Mouse (Mus musculus) lung, postnatal 25 days (tissue): Measurements from ENCODE around the gene Gm4177.
"Not testable (repeated sequence)": the region's sequence is repeated elsewhere in the genome, so short reads cannot be mapped to it uniquely, and the experiment has no call there.

ENCODE experiments used
- DNase-seq: peaks from one replicate; pipeline ENCODE4 v3.0.0; 2022; ENCODE audit warnings: low spot score

The Gm4177 gene

DNA sequence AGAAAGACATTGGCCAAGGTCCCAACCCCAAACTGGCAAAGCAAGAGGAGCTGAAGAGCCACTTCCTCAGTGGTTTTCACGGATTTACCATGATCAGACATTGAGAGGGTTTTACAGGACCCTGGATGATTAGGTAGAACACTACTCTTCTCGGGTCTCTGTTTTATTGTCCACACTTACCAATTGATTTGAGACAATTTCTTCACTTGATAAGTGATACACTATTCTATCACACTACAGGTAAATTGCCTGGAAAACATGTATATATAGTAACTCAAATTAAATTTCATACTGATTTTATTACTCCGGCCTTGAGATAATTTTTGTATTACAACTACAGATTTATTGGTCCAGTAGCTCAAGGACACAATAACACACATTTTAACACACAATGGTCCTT is at the start of gene Gm4177:
TSS of gene Gm4177 (minus strand) at position 101 of the 400 bp plus-strand sequence.
- not testable (repeated sequence) for DNase-seq

DNA sequence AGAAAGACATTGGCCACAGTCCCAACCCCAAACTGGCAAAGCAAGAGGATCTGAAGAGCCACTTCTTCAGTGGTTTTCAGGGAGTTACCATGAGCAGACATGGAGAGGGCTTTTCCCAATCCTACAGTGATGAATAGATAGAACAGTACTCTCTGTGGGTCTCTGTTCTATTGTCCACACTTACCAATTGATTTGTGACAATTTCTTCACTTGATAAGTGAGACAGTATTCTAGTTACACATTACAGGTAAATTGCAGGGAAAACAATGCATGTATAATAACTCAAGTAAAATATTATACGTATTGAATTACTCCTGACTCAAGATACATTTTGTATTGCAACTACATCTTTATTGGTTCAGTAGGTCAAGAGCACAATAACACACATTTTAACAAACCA is 47.6 kb upstream of the Gm4177 start, which contains the start of gene Gm5725:
TSS of gene Gm5725 (minus strand) at position 101 of the 400 bp plus-strand sequence.
- not testable (repeated sequence) for DNase-seq

DNA sequence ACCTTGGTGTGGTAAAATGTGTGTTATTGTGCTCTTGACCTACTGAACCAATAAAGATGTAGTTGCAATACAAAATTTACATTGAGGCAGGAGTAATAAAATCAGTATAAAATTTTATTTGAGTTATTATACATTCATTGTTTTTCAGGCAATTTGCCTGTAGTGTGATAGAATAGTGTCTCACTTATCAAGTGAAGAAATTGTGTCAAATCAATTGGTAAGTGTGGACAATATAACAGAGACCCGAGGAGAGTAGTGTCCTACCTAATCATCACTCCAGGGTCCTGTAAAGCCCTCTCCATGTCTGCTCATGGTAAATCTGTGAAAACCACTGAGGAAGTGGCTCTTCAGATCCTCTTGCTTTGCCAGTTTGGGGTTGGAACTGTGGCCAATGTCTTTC is 35.5 kb upstream of the Gm4177 start, which contains the start of gene Vmn1r135:
TSS of gene Vmn1r135 (plus strand) at position 301 of the 400 bp plus-strand sequence.
- not testable (repeated sequence) for DNase-seq

DNA sequence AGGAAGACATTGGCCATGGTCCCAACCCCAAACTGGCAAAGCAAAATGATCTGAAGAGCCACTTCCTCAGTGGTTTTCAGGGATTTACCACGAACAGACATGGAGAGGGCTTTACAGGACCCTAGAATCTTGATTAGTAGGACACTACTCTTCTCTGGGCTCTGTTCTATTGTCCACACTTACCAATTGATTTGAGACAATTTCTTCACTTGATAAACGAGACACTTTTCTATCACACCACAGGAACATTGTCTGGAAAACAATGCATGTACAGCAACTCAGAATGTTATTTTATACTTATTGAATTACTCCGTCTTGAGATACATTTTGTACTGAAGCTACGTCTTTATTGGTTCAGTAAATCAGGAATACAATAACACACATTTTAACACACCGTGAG is 35.2 kb downstream of the Gm4177 start, which contains the start of gene Gm4175:
TSS of gene Gm4175 (minus strand) at position 101 of the 400 bp plus-strand sequence.
- DNase-seq = not testable (repeated sequence)
